8 mouse cellular contexts compared by ENCODE assay signal in genomic region chr13:14062209-14063012, GRCm38 (mm10). TPM values are rescaled to one million over a fixed set of nuclear protein-coding genes. Genes with fewer than 3 reads are reported as not detected.
DNase-seq lines count a peak whose midpoint lies in the region; ATAC-seq and TF ChIP-seq lines count a peak whose summit lies in the region.

No protein-coding gene starts in this region.

- TF ChIP-seq CTCF in lung, adult 2 months (IDR thresholded peaks at IDR 0.05; ENCODE audit: insufficient read depth, low read length): no peak
- no peak for TF ChIP-seq CTCF in bone marrow macrophage, adult 2 months (IDR thresholded peaks at IDR 0.05; ENCODE audit: low read depth, low read length)

- no peaks in the 10 kb centered on the region for H3K27me3 ChIP-seq in hindbrain, embryonic 11.5 days (ENCODE audit: control insufficient read depth, insufficient read depth, low read length)
- H3K27me3 ChIP-seq in midbrain, embryonic 13.5 days: no peaks in the 10 kb centered on the region

- no peak for ATAC-seq in hindbrain, embryonic 11.5 days (ENCODE audit: low FRiP score)
- no peak for ATAC-seq in midbrain, embryonic 13.5 days

- 2% methylated on average over 11 of the region's 11 CpGs for WGBS in lung, adult 2 months
- 7% methylated on average over 11 of the region's 11 CpGs for WGBS in hindbrain, embryonic 11.5 days
- 6% methylated on average over 11 of the region's 11 CpGs for WGBS in midbrain, embryonic 13.5 days

- H3K4me3 ChIP-seq in lung, adult 2 months (replicated peaks; ENCODE audit: extremely low read depth, low read depth, low read length): peak overlapping the region; percentile 86
- peak overlapping the region; percentile 78 for H3K4me3 ChIP-seq in bone marrow macrophage, adult 2 months (ENCODE audit: insufficient read depth, low read length)
- peak overlapping the region; percentile 100 for H3K4me3 ChIP-seq in hindbrain, embryonic 11.5 days (ENCODE audit: low read depth, low read length)
- peak overlapping the region; percentile 99 for H3K4me3 ChIP-seq in midbrain, embryonic 13.5 days (replicated peaks)

- H3K9ac ChIP-seq in hindbrain, embryonic 11.5 days (ENCODE audit: low read depth, low read length): peak overlapping the region; percentile 83
- H3K9ac ChIP-seq in midbrain, embryonic 13.5 days (replicated peaks): peak overlapping the region; percentile 87

- H3K9me3 ChIP-seq in hindbrain, embryonic 11.5 days (ENCODE audit: control insufficient read depth, low read length): no peaks in the 10 kb centered on the region
- H3K9me3 ChIP-seq in midbrain, embryonic 13.5 days: no peaks in the 10 kb centered on the region

- peaks cover 6% of the 10 kb centered on the region for H3K4me1 ChIP-seq in lung, adult 2 months (ENCODE audit: control insufficient read depth, insufficient read depth, low read length)
- H3K4me1 ChIP-seq in bone marrow macrophage, adult 2 months (ENCODE audit: control insufficient read depth, insufficient read depth, low read length): peaks cover 9% of the 10 kb centered on the region; the same call in 1 of the 2 replicates
- no peaks in the 10 kb centered on the region for H3K4me1 ChIP-seq in hindbrain, embryonic 11.5 days (replicated peaks; ENCODE audit: control insufficient read depth, insufficient read depth, low read length)
- H3K4me1 ChIP-seq in midbrain, embryonic 13.5 days (replicated peaks): peaks cover 44% of the 10 kb centered on the region

- H3K27ac ChIP-seq in bone marrow macrophage, adult 2 months (ENCODE audit: insufficient read depth, low read depth, low read length): peak overlapping the region; percentile 74
- H3K27ac ChIP-seq in hindbrain, embryonic 11.5 days (ENCODE audit: low read depth, low read length): peak overlapping the region; percentile 27
- peak overlapping the region; percentile 94 for H3K27ac ChIP-seq in midbrain, embryonic 13.5 days

- no peak for DNase-seq in lung, adult 2 months
- DNase-seq in lung, postnatal 14 days: no peak
- DNase-seq in hindbrain, embryonic 11.5 days (ENCODE audit: low spot score): no peak
- DNase-seq in embryo, embryonic 9.5 days (ENCODE audit: extremely low spot score): no peak
- no peak for DNase-seq in left cerebral cortex, adult 9 months (ENCODE audit: low spot score in 2 of 2)
- DNase-seq in urinary bladder, postnatal 10 days (ENCODE audit: low spot score): no peak

- no peak for TF ChIP-seq POLR2A in lung, adult 2 months (IDR thresholded peaks at IDR 0.05; ENCODE audit: borderline replicate concordance, extremely low read depth, low read depth, low read length)
- TF ChIP-seq POLR2A in bone marrow macrophage, adult 2 months (IDR thresholded peaks at IDR 0.05; ENCODE audit: borderline replicate concordance, low read depth, low read length): no peak

- no peaks in the 10 kb centered on the region for H3K36me3 ChIP-seq in hindbrain, embryonic 11.5 days (ENCODE audit: control insufficient read depth, insufficient read depth, low read length)
- peaks cover under 1% of the 10 kb centered on the region; the same call in 1 of the 2 replicates for H3K36me3 ChIP-seq in midbrain, embryonic 13.5 days

- H3K4me2 ChIP-seq in hindbrain, embryonic 11.5 days (replicated peaks; ENCODE audit: low read depth, low read length): peak overlapping the region; percentile 69
- peak overlapping the region; percentile 80 for H3K4me2 ChIP-seq in midbrain, embryonic 13.5 days (replicated peaks)

RNA-seq across cellular contexts. Expression of gene Arid4b, which starts 0.6 kb away (rescaled TPM):
- 4.9 and 7.9 TPM in 2 replicates for polyA plus RNA-seq in lung, adult 2 months (2012; rRNA removed)
- polyA plus RNA-seq in bone marrow macrophage, adult 2 months (2012; ENCODE audit: insufficient read depth, insufficient read length, missing spikeins): 28.0 and 32.5 TPM in 2 replicates
- polyA plus RNA-seq in hindbrain, embryonic 11.5 days (2014; fragmentation: Nextera tagmentation; extraction: Ambion mirVana): 78.9 and 113 TPM in 2 replicates
- polyA plus RNA-seq in midbrain, embryonic 13.5 days (2015; fragmentation: Nextera tagmentation; extraction: Ambion mirVana): 103 and 110 TPM in 2 replicates

RNA-seq across cellular contexts. Expression of gene Ggps1, which starts 0.9 kb away (rescaled TPM):
- 7.1 and 12.0 TPM in 2 replicates for polyA plus RNA-seq in lung, adult 2 months (2012; rRNA removed)
- 26.6 and 29.9 TPM in 2 replicates for polyA plus RNA-seq in bone marrow macrophage, adult 2 months (2012; ENCODE audit: insufficient read depth, insufficient read length, missing spikeins)
- polyA plus RNA-seq in hindbrain, embryonic 11.5 days (2014; fragmentation: Nextera tagmentation; extraction: Ambion mirVana): 75.2 and 89.4 TPM in 2 replicates
- 72.8 and 85.2 TPM in 2 replicates for polyA plus RNA-seq in midbrain, embryonic 13.5 days (2015; fragmentation: Nextera tagmentation; extraction: Ambion mirVana)

RNA-seq across cellular contexts. Expression of gene Tbce, which starts 23.0 kb away (rescaled TPM):
- polyA plus RNA-seq in lung, adult 2 months (2012; rRNA removed): 14.2 and 22.0 TPM in 2 replicates
- polyA plus RNA-seq in bone marrow macrophage, adult 2 months (2012; ENCODE audit: insufficient read depth, insufficient read length, missing spikeins): 65.1 and 107 TPM in 2 replicates
- 74.7 and 78.5 TPM in 2 replicates for polyA plus RNA-seq in hindbrain, embryonic 11.5 days (2014; fragmentation: Nextera tagmentation; extraction: Ambion mirVana)
- 104 and 116 TPM in 2 replicates for polyA plus RNA-seq in midbrain, embryonic 13.5 days (2015; fragmentation: Nextera tagmentation; extraction: Ambion mirVana)

Comparison
In these comparisons a context has a peak if more than half of its experiments do, and no peak if none do; other contexts are left out.
1. H3K27ac ChIP-seq: peak in every context shown above with its lines; median percentile 94 in midbrain, embryonic 13.5 days; 74 in bone marrow macrophage, adult 2 months; 27 in hindbrain, embryonic 11.5 days.